Mouse (Mus musculus): ENCODE data around the gene Tsen2. TPM values are rescaled to one million over a fixed set of nuclear protein-coding genes. Genes with fewer than 3 reads are reported as not detected.

Gene Tsen2
- total RNA-seq, 2 experiments from 2014 or later, result 24.6 to 28.0 TPM

- DNase-seq (ENCODE audit: low spot score in 2 of 2), result peak; percentile 66 to 90
Observed at GRCm38 (mm10) chr6:115538645-115539429, 5.6 kb upstream of the Tsen2 start.

GRCm38 (mm10) chr6:115541676-115542275 lies 2.7 kb upstream of the Tsen2 start:
- DNase-seq (ENCODE audit: low spot score in 2 of 2), result no peak

GRCm38 (mm10) chr6:115542341-115542740 lies 2.1 kb upstream of the Tsen2 start:
- DNase-seq (ENCODE audit: low spot score in 2 of 2), result no peak

GRCm38 (mm10) chr6:115546276-115546675 lies 1.8 kb downstream of the Tsen2 start:
- peak in 1 of 2 experiments; percentile 43 for DNase-seq (ENCODE audit: low spot score in 2 of 2)

- peak in 1 of 2 experiments; percentile 18 for DNase-seq (ENCODE audit: low spot score in 2 of 2)
Observed at GRCm38 (mm10) chr6:115555485-115555884, 11.0 kb downstream of the Tsen2 start.

GRCm38 (mm10) chr6:115558176-115558575 lies 13.7 kb downstream of the Tsen2 start:
- DNase-seq (ENCODE audit: low spot score in 2 of 2), result no peak

GRCm38 (mm10) chr6:115559651-115560632 lies 15.5 kb downstream of the Tsen2 start:
- no peak for DNase-seq (ENCODE audit: low spot score in 2 of 2)

GRCm38 (mm10) chr6:115565479-115566045 lies 21.1 kb downstream of the Tsen2 start:
- no peak for DNase-seq (ENCODE audit: low spot score in 2 of 2)

- no peak for DNase-seq (ENCODE audit: low spot score in 2 of 2)
Observed at GRCm38 (mm10) chr6:115574171-115574570, 29.7 kb downstream of the Tsen2 start.

GRCm38 (mm10) chr6:115577407-115577806 lies 32.9 kb downstream of the Tsen2 start:
- no peak for DNase-seq (ENCODE audit: low spot score in 2 of 2)

GRCm38 (mm10) chr6:115577941-115578340 lies 33.5 kb downstream of the Tsen2 start:
- no peak for DNase-seq (ENCODE audit: low spot score in 2 of 2)

- DNase-seq (ENCODE audit: low spot score in 2 of 2), result no peak
Observed at GRCm38 (mm10) chr6:115580810-115581209, 36.3 kb downstream of the Tsen2 start.

GRCm38 (mm10) chr6:115582328-115583115 lies 38.1 kb downstream of the Tsen2 start:
- DNase-seq (ENCODE audit: low spot score in 2 of 2), result no peak

GRCm38 (mm10) chr6:115583430-115584125 lies 39.1 kb downstream of the Tsen2 start:
- DNase-seq (ENCODE audit: low spot score in 2 of 2), result no peak

GRCm38 (mm10) chr6:115584176-115584575 lies 39.7 kb downstream of the Tsen2 start:
- DNase-seq (ENCODE audit: low spot score in 2 of 2), result no peak

- no peak for DNase-seq (ENCODE audit: low spot score in 2 of 2)
Observed at GRCm38 (mm10) chr6:115586321-115586720, 41.9 kb downstream of the Tsen2 start.

GRCm38 (mm10) chr6:115591692-115592359 lies 47.4 kb downstream of the Tsen2 start:
- DNase-seq (ENCODE audit: low spot score in 2 of 2), result no peak

- no peak for DNase-seq (ENCODE audit: low spot score in 2 of 2)
Observed at GRCm38 (mm10) chr6:115592458-115592857, 48.0 kb downstream of the Tsen2 start, which contains the start of gene Mkrn2os. Mkrn2os (minus strand) TSS chr6:115592576.

- DNase-seq (ENCODE audit: low spot score in 2 of 2), result no peak
Observed at GRCm38 (mm10) chr6:115593252-115593651, 48.8 kb downstream of the Tsen2 start.
